Mouse (Mus musculus) lung, adult 18-20 months (tissue): ENCODE measurements around the gene Srm.

ENCODE experiments used
- DNase-seq, 2 experiments: peaks; one replicate each; pipeline ENCODE4 v3.0.0; 2022; ENCODE audit warnings: mixed read lengths in 2 of 2

The Srm gene

GRCm38 (mm10) chr4:148602357-148603120, 11.2 kb downstream of the Srm start, which contains the start of gene Masp2:
TSS of gene Masp2 (plus strand) at chr4:148602554.
- no peak for DNase-seq

GRCm38 (mm10) chr4:148603376-148604139, 12.3 kb downstream of the Srm start:
- DNase-seq, result no peak

- DNase-seq, result no peak
Observed at GRCm38 (mm10) chr4:148604141-148604540, 12.8 kb downstream of the Srm start.

GRCm38 (mm10) chr4:148604541-148605165, 13.3 kb downstream of the Srm start:
- peak; percentile 64 to 66 for DNase-seq

- peak; percentile 69 to 77 for DNase-seq
Observed at GRCm38 (mm10) chr4:148607758-148608157, 16.5 kb downstream of the Srm start.

GRCm38 (mm10) chr4:148609805-148610204, 18.5 kb downstream of the Srm start:
- no peak for DNase-seq

- no peak for DNase-seq
Observed at GRCm38 (mm10) chr4:148610631-148611364, 19.5 kb downstream of the Srm start.

- DNase-seq, result no peak
Observed at GRCm38 (mm10) chr4:148612557-148612956, 21.3 kb downstream of the Srm start.

GRCm38 (mm10) chr4:148613738-148614137, 22.4 kb downstream of the Srm start:
- DNase-seq, result no peak

GRCm38 (mm10) chr4:148619805-148620204, 28.5 kb downstream of the Srm start:
- DNase-seq, result peak; percentile 33 to 60

GRCm38 (mm10) chr4:148620718-148621117, 29.4 kb downstream of the Srm start:
- no peak for DNase-seq

- DNase-seq, result no peak
Observed at GRCm38 (mm10) chr4:148622485-148622884, 31.2 kb downstream of the Srm start.

GRCm38 (mm10) chr4:148623609-148624008, 32.3 kb downstream of the Srm start:
- DNase-seq, result no peak

GRCm38 (mm10) chr4:148625010-148625409, 33.7 kb downstream of the Srm start:
- no peak for DNase-seq

- DNase-seq, result peak in 1 of 2 experiments; percentile 41
Observed at GRCm38 (mm10) chr4:148625756-148626622, 34.7 kb downstream of the Srm start.

- DNase-seq, result peak; percentile 94 to 96
Observed at GRCm38 (mm10) chr4:148626623-148627185, 35.4 kb downstream of the Srm start, which contains the start of gene Tardbp. TSS of gene Tardbp (minus strand) at chr4:148627019.

GRCm38 (mm10) chr4:148627246-148627645, 35.9 kb downstream of the Srm start:
- DNase-seq, result no peak

- peak; percentile 63 to 71 for DNase-seq
Observed at GRCm38 (mm10) chr4:148632013-148632692, 40.9 kb downstream of the Srm start.

GRCm38 (mm10) chr4:148633395-148634061, 42.2 kb downstream of the Srm start:
- peak in 1 of 2 experiments; percentile 29 for DNase-seq

- no peak for DNase-seq
Observed at GRCm38 (mm10) chr4:148635309-148635708, 44.0 kb downstream of the Srm start.
